Mouse (Mus musculus) forebrain, postnatal 0 days (tissue): Measurements from ENCODE around the gene Dlgap1. TPM values are rescaled to one million over a fixed set of nuclear protein-coding genes. Genes with fewer than 3 reads are reported as not detected.

Source experiments
- ATAC-seq: fragments of 200-750 bp; cut with Nextera tagmentation; 2 replicates; pipeline ENCODE4 v1.8.0; 2017; ENCODE audit warnings: mild to moderate bottlenecking, moderate library complexity
- DNase-seq: peaks from one replicate; pipeline ENCODE4 v3.0.0-alpha.2; 2015
- H3K27ac ChIP-seq: fragments of 300-500 bp; sonication (generic); 2 replicates; pipeline ENCODE4 v1.5.1; 2014; ENCODE audit warnings: low read depth, mild to moderate bottlenecking, antibody characterized with exemption, low read length, moderate library complexity, mixed read lengths
- H3K27me3 ChIP-seq: fragments of 300-500 bp; sonication (generic); 2 replicates; pipeline ENCODE4 v1.6.1; 2014; ENCODE audit warnings: mild to moderate bottlenecking, low read length, mixed read lengths; ENCODE audit not compliant: insufficient read depth
- H3K36me3 ChIP-seq: fragments of 300-500 bp; sonication (generic); 2 replicates; pipeline ENCODE4 v1.6.1; 2014; ENCODE audit warnings: mild to moderate bottlenecking, moderate library complexity; ENCODE audit not compliant: insufficient read depth
- H3K4me1 ChIP-seq: fragments of 300-500 bp; sonication (generic); 2 replicates; pipeline ENCODE4 v1.6.1; 2014; ENCODE audit warnings: antibody characterized with exemption; ENCODE audit not compliant: insufficient read depth
- H3K4me2 ChIP-seq: fragments of 300-500 bp; sonication (generic); 2 replicates; pipeline ENCODE4 v1.6.1; 2014; ENCODE audit warnings: low read depth, mild to moderate bottlenecking, moderate library complexity
- H3K4me3 ChIP-seq: fragments of 300-500 bp; sonication (generic); 2 replicates; pipeline ENCODE4 v1.5.1; 2014; ENCODE audit warnings: low read depth, low read length, mixed read lengths
- H3K9ac ChIP-seq: fragments of 300-500 bp; sonication (generic); 2 replicates; pipeline ENCODE4 v1.6.1; 2014; ENCODE audit warnings: mild to moderate bottlenecking
- H3K9me3 ChIP-seq: fragments of 300-500 bp; sonication (generic); 2 replicates; pipeline ENCODE4 v1.6.1; 2016; ENCODE audit warnings: low read length
- CTCF ChIP-seq: sonication (generic); IDR thresholded peaks from 2 replicates; pipeline ENCODE4 v1.5.1; 2016; ENCODE audit warnings: antibody characterized with exemption, control low read depth, low read depth
- WGBS: fragments of 180-500 bp; shearing (Covaris S2); extraction: QIAGEN DNeasy Blood & Tissue Kit; methylation state at CpG from one replicate; pipeline ENCODE4 v1.1.7; 2014; 5-methylcytosine and 5-hydroxymethylcytosine counted together
- polyA plus RNA-seq: library from polyadenylated mRNA; unstranded; fragments of >200 nt; fragmentation: Nextera tagmentation; extraction: Ambion mirVana; gene quantifications from 2 replicates; pipeline ENCODE4 v1.2.1, GENCODE M21; 2015
- total RNA-seq: library from RNA; depleted of rRNA; stranded (reverse); fragments of >200 nt; gene quantifications from 2 replicates; pipeline ENCODE4 v1.2.3, GENCODE M21; 2014

The Dlgap1 gene
- total and polyA plus RNA-seq, 2 experiments from 2014 or later = 44.8 to 105 TPM

DNA sequence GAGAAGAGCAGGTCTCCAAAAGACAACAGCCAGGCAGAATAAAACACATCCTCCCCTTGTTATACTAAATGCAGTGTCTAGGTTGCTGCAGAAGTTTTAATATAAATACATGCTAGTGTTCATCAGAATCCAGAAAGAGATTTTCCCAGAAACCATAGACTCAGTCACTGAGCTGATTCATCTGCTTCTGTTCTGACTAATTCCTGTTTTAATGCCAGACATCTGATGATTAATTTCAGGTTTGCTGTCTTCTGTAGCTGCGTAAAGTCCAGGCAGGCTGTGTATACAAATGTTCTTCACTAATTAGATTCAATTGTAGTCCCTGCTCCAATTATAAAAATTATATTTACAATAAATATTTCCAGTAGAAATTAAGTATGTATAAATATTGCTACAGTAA lies 419.6 kb downstream of the Dlgap1 start:
- no peak for ATAC-seq
- no peak overlapping the region for H3K4me3 ChIP-seq
- no peak for TF ChIP-seq CTCF
- H3K36me3 ChIP-seq = no peaks in the 10 kb centered on the region
- H3K27me3 ChIP-seq = no peaks in the 10 kb centered on the region
- no peak overlapping the region for H3K27ac ChIP-seq
- H3K9ac ChIP-seq = no peak overlapping the region
- no peaks in the 10 kb centered on the region for H3K9me3 ChIP-seq
- no peak for DNase-seq
- 73% methylated on average over 1 of the region's 1 CpGs for WGBS
- H3K4me1 ChIP-seq = no peaks in the 10 kb centered on the region
- H3K4me2 ChIP-seq = no peak overlapping the region

DNA sequence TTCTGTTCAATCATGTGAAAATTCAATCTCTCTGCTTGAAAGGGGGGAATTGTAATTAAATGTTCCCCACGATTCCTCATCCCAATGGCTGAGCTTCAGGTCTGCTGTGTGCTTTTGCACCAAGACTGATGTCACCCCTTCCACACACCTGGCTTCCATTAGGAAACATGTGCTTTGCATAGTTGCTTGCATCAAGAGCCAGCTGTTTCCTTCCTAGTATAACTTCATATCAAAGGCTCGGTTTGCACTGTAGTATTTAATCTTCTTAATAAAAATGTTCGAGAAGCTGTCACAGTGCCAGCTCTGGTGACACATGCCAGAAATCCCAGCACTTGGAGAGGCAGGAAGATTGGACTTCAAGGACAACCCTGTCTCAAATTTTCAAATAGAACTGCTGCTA lies 428.3 kb downstream of the Dlgap1 start:
- H3K4me2 ChIP-seq = no peak overlapping the region
- ATAC-seq = peak; percentile 64; the same call in 1 of the 2 replicates

GRCm38 (mm10) chr17:70397708-70398107 lies 428.8 kb downstream of the Dlgap1 start:
- no peak for TF ChIP-seq CTCF
- ATAC-seq = no peak; the same call in 1 of the 2 replicates

More for the DNA sequence above, 428.3 kb downstream of the Dlgap1 start:
- Histone ChIP-seq H3K27ac (no peak overlapping the region), H3K4me3 (no peak overlapping the region), H3K4me1 (no peaks in the 10 kb centered on the region), H3K27me3 (no peaks in the 10 kb centered on the region), H3K36me3 (no peaks in the 10 kb centered on the region), H3K9ac (no peak overlapping the region), H3K9me3 (no peaks in the 10 kb centered on the region)
- no peak for TF ChIP-seq CTCF
- 10% methylated on average over 3 of the region's 3 CpGs for WGBS
- peak; percentile 37 for DNase-seq

GRCm38 (mm10) chr17:70401909-70402308 lies 433.0 kb downstream of the Dlgap1 start:
- no peak for TF ChIP-seq CTCF
- H3K36me3 ChIP-seq = no peaks in the 10 kb centered on the region

More at GRCm38 (mm10) chr17:70397708-70398107, 428.8 kb downstream of the Dlgap1 start:
- Histone ChIP-seq H3K4me1 (no peaks in the 10 kb centered on the region), H3K27me3 (no peaks in the 10 kb centered on the region), H3K9ac (no peak overlapping the region), H3K4me2 (no peak overlapping the region), H3K27ac (no peak overlapping the region), H3K4me3 (no peak overlapping the region), H3K9me3 (no peaks in the 10 kb centered on the region), H3K36me3 (no peaks in the 10 kb centered on the region)
- 37% methylated on average over 8 of the region's 8 CpGs for WGBS
- no peak for DNase-seq

GRCm38 (mm10) chr17:70403750-70404149 lies 434.9 kb downstream of the Dlgap1 start:
- Histone ChIP-seq H3K4me1 (no peaks in the 10 kb centered on the region), H3K27ac (no peak overlapping the region), H3K27me3 (no peaks in the 10 kb centered on the region), H3K36me3 (no peaks in the 10 kb centered on the region), H3K4me3 (no peak overlapping the region), H3K9ac (no peak overlapping the region), H3K4me2 (no peak overlapping the region), H3K9me3 (no peaks in the 10 kb centered on the region)
- 27% methylated on average over 10 of the region's 10 CpGs for WGBS
- DNase-seq (no peak), ATAC-seq (no peak)
- TF ChIP-seq CTCF = no peak

More at GRCm38 (mm10) chr17:70401909-70402308, 433.0 kb downstream of the Dlgap1 start:
- H3K4me1 ChIP-seq = no peaks in the 10 kb centered on the region
- no peak overlapping the region for H3K4me2 ChIP-seq
- ATAC-seq (no peak), DNase-seq (no peak)
- H3K9me3 ChIP-seq = no peaks in the 10 kb centered on the region
- H3K4me3 ChIP-seq = no peak overlapping the region
- H3K27ac ChIP-seq = no peak overlapping the region
- WGBS = 76% methylated on average over 2 of the region's 2 CpGs
- no peak overlapping the region for H3K9ac ChIP-seq
- no peaks in the 10 kb centered on the region for H3K27me3 ChIP-seq

GRCm38 (mm10) chr17:70414202-70414601 lies 445.3 kb downstream of the Dlgap1 start:
- 87% methylated on average over 3 of the region's 3 CpGs for WGBS
- no peak for ATAC-seq
- H3K9ac ChIP-seq = no peak overlapping the region
- no peaks in the 10 kb centered on the region for H3K36me3 ChIP-seq
- DNase-seq = no peak
- no peak overlapping the region for H3K27ac ChIP-seq
- no peaks in the 10 kb centered on the region for H3K9me3 ChIP-seq
- TF ChIP-seq CTCF = no peak
- H3K4me3 ChIP-seq = no peak overlapping the region
- H3K4me1 ChIP-seq = no peaks in the 10 kb centered on the region
- H3K27me3 ChIP-seq = no peaks in the 10 kb centered on the region
- no peak overlapping the region for H3K4me2 ChIP-seq

- 73% methylated on average over 9 of the region's 9 CpGs for WGBS
- Histone ChIP-seq H3K27me3 (no peaks in the 10 kb centered on the region), H3K4me3 (no peak overlapping the region), H3K4me1 (0 out of 2 replicates have a peak, but pooled peaks cover 11% of the 10 kb centered on the region), H3K36me3 (no peaks in the 10 kb centered on the region), H3K4me2 (no peak overlapping the region), H3K9me3 (no peaks in the 10 kb centered on the region), H3K27ac (no peak overlapping the region; the same call in 1 of the 2 replicates), H3K9ac (no peak overlapping the region)
- no peak for TF ChIP-seq CTCF
- DNase-seq = no peak
- no peak for ATAC-seq
These were observed 459.0 kb downstream of the Dlgap1 start for GRCm38 (mm10) chr17:70427866-70428265.
